Mouse (Mus musculus): ENCODE measurements at regions not wholly inside any gene's neighbourhood (a gene's known extent, or its start where the extent isn't known, plus 50 kb on each side); places are given as distances from the start of the nearest gene placed in this dataset.

- 77% methylated on average over 2 of the region's 2 CpGs for WGBS
- Histone ChIP-seq H3K9ac (no peak overlapping the region), H3K27me3 (replicated peaks) (no peaks in the 10 kb centered on the region), H3K4me2 (replicated peaks) (no peak overlapping the region), H3K4me1 (no peaks in the 10 kb centered on the region), H3K27ac (no peak overlapping the region), H3K36me3 (no peaks in the 10 kb centered on the region), H3K9me3 (no peaks in the 10 kb centered on the region), H3K4me3 (no peak overlapping the region)
- ATAC-seq (ENCODE audit: low FRiP score, low read depth) = no peak
These were observed 206.3 kb upstream of the Cdyl start for GRCm38 (mm10) chr13:35453222-35453914.

- Histone ChIP-seq H3K36me3 (no peaks in the 10 kb centered on the region), H3K4me3 (no peak overlapping the region), H3K27me3 (replicated peaks) (no peaks in the 10 kb centered on the region), H3K4me1 (no peaks in the 10 kb centered on the region), H3K27ac (no peak overlapping the region), H3K4me2 (replicated peaks) (no peak overlapping the region), H3K9ac (no peak overlapping the region), H3K9me3 (no peaks in the 10 kb centered on the region)
- WGBS = 80% methylated on average over 1 of the region's 1 CpGs
- ATAC-seq (ENCODE audit: low FRiP score, low read depth) = no peak
These were observed 199.6 kb upstream of the Cdyl start for GRCm38 (mm10) chr13:35460051-35460450.

- Histone ChIP-seq H3K36me3 (no peaks in the 10 kb centered on the region), H3K4me2 (replicated peaks) (no peak overlapping the region), H3K27ac (no peak overlapping the region), H3K9ac (no peak overlapping the region), H3K27me3 (replicated peaks) (no peaks in the 10 kb centered on the region), H3K9me3 (no peaks in the 10 kb centered on the region), H3K4me3 (no peak overlapping the region), H3K4me1 (no peaks in the 10 kb centered on the region)
- 85% methylated on average over 1 of the region's 1 CpGs for whole genome bisulfite sequencing
- ATAC-seq (ENCODE audit: low FRiP score, low read depth) = no peak
These were observed 196.4 kb upstream of the Cdyl start for GRCm38 (mm10) chr13:35463231-35463630.

- H3K4me2 ChIP-seq (replicated peaks) = no peak overlapping the region
- no peak overlapping the region for H3K9ac ChIP-seq
- H3K9me3 ChIP-seq = no peaks in the 10 kb centered on the region
- 89% methylated on average over 2 of the region's 2 CpGs for WGBS
- no peaks in the 10 kb centered on the region for H3K27me3 ChIP-seq (replicated peaks)
- H3K4me3 ChIP-seq = no peak overlapping the region
- no peak for ATAC-seq (ENCODE audit: low FRiP score, low read depth)
- no peaks in the 10 kb centered on the region for H3K4me1 ChIP-seq
- no peak overlapping the region for H3K27ac ChIP-seq
- H3K36me3 ChIP-seq = no peaks in the 10 kb centered on the region
These were observed 195.8 kb upstream of the Cdyl start for GRCm38 (mm10) chr13:35463850-35464249.

- Histone ChIP-seq H3K27ac (no peak overlapping the region), H3K9me3 (no peaks in the 10 kb centered on the region), H3K9ac (no peak overlapping the region), H3K36me3 (no peaks in the 10 kb centered on the region), H3K4me1 (no peaks in the 10 kb centered on the region), H3K27me3 (replicated peaks) (no peaks in the 10 kb centered on the region), H3K4me2 (replicated peaks) (no peak overlapping the region), H3K4me3 (no peak overlapping the region)
- whole genome bisulfite sequencing = 76% methylated on average over 11 of the region's 11 CpGs
- ATAC-seq (ENCODE audit: low FRiP score, low read depth) = no peak
These were observed 190.1 kb upstream of the Cdyl start for GRCm38 (mm10) chr13:35469361-35470198.

- 93% methylated on average over 2 of the region's 2 CpGs for WGBS
- H3K27me3 ChIP-seq (replicated peaks) = no peaks in the 10 kb centered on the region
- ATAC-seq (ENCODE audit: low FRiP score, low read depth) = no peak
- no peak overlapping the region for H3K4me3 ChIP-seq
- no peak overlapping the region for H3K27ac ChIP-seq
- no peak overlapping the region for H3K4me2 ChIP-seq (replicated peaks)
- H3K9me3 ChIP-seq = no peaks in the 10 kb centered on the region
- no peak overlapping the region for H3K9ac ChIP-seq
- no peaks in the 10 kb centered on the region for H3K4me1 ChIP-seq
- no peaks in the 10 kb centered on the region for H3K36me3 ChIP-seq
These were observed 181.4 kb upstream of the Cdyl start for GRCm38 (mm10) chr13:35478226-35478625.

- Histone ChIP-seq H3K9me3 (no peaks in the 10 kb centered on the region), H3K4me1 (no peaks in the 10 kb centered on the region), H3K4me3 (no peak overlapping the region), H3K9ac (no peak overlapping the region), H3K4me2 (replicated peaks) (no peak overlapping the region), H3K27me3 (replicated peaks) (no peaks in the 10 kb centered on the region), H3K36me3 (no peaks in the 10 kb centered on the region), H3K27ac (no peak overlapping the region)
- no peak for ATAC-seq (ENCODE audit: low FRiP score, low read depth)
- WGBS = 88% methylated on average over 4 of the region's 4 CpGs
These were observed 177.3 kb upstream of the Cdyl start for GRCm38 (mm10) chr13:35482340-35482739.

GRCm38 (mm10) chr13:35486125-35486524, 173.5 kb upstream of the Cdyl start:
- H3K36me3 ChIP-seq = no peaks in the 10 kb centered on the region
- H3K27ac ChIP-seq = no peak overlapping the region
- H3K4me2 ChIP-seq (replicated peaks) = no peak overlapping the region
- no peak for ATAC-seq (ENCODE audit: low FRiP score, low read depth)
- 85% methylated on average over 4 of the region's 4 CpGs for whole genome bisulfite sequencing
- no peak overlapping the region for H3K4me3 ChIP-seq
- H3K9ac ChIP-seq = no peak overlapping the region
- no peaks in the 10 kb centered on the region for H3K4me1 ChIP-seq
- no peaks in the 10 kb centered on the region for H3K27me3 ChIP-seq (replicated peaks)
- H3K9me3 ChIP-seq = no peaks in the 10 kb centered on the region

- no peak overlapping the region for H3K9ac ChIP-seq
- no peak for ATAC-seq (ENCODE audit: low FRiP score, low read depth)
- no peak overlapping the region for H3K27ac ChIP-seq
- H3K4me1 ChIP-seq = peaks cover 15% of the 10 kb centered on the region
- no peak overlapping the region for H3K4me3 ChIP-seq
- no peaks in the 10 kb centered on the region for H3K36me3 ChIP-seq
- no peaks in the 10 kb centered on the region for H3K9me3 ChIP-seq
- 93% methylated on average over 2 of the region's 2 CpGs for WGBS
- H3K4me2 ChIP-seq (replicated peaks) = no peak overlapping the region
- no peaks in the 10 kb centered on the region for H3K27me3 ChIP-seq (replicated peaks)
These were observed 159.9 kb upstream of the Cdyl start for GRCm38 (mm10) chr13:35499776-35500175.

- no peak overlapping the region for H3K27ac ChIP-seq
- WGBS = 37% methylated on average over 5 of the region's 5 CpGs
- H3K4me1 ChIP-seq = peaks cover 15% of the 10 kb centered on the region
- no peaks in the 10 kb centered on the region for H3K9me3 ChIP-seq
- H3K27me3 ChIP-seq (replicated peaks) = no peaks in the 10 kb centered on the region
- H3K4me3 ChIP-seq = no peak overlapping the region
- ATAC-seq (ENCODE audit: low FRiP score, low read depth) = no peak
- no peak overlapping the region for H3K9ac ChIP-seq
- no peaks in the 10 kb centered on the region for H3K36me3 ChIP-seq
- H3K4me2 ChIP-seq (replicated peaks) = no peak overlapping the region
These were observed 158.7 kb upstream of the Cdyl start for GRCm38 (mm10) chr13:35500891-35501290.

- no peak; the same call in 1 of the 2 replicates for ATAC-seq (ENCODE audit: low FRiP score, low read depth)
- no peak overlapping the region for H3K27ac ChIP-seq
- no peaks in the 10 kb centered on the region for H3K27me3 ChIP-seq (replicated peaks)
- H3K4me2 ChIP-seq (replicated peaks) = no peak overlapping the region
- no peaks in the 10 kb centered on the region for H3K36me3 ChIP-seq
- no peaks in the 10 kb centered on the region for H3K9me3 ChIP-seq
- no peak overlapping the region for H3K9ac ChIP-seq
- peaks cover 15% of the 10 kb centered on the region for H3K4me1 ChIP-seq
- H3K4me3 ChIP-seq = no peak overlapping the region
- WGBS = 60% methylated on average over 11 of the region's 11 CpGs
These were observed 158.1 kb upstream of the Cdyl start for GRCm38 (mm10) chr13:35501351-35502146.

GRCm38 (mm10) chr13:35502147-35502522, 157.5 kb upstream of the Cdyl start:
- H3K4me2 ChIP-seq (replicated peaks) = no peak overlapping the region
- H3K27me3 ChIP-seq (replicated peaks) = no peaks in the 10 kb centered on the region
- 47% methylated on average over 5 of the region's 5 CpGs for WGBS
- no peak overlapping the region for H3K9ac ChIP-seq
- H3K36me3 ChIP-seq = no peaks in the 10 kb centered on the region
- no peak for ATAC-seq (ENCODE audit: low FRiP score, low read depth)
- H3K27ac ChIP-seq = no peak overlapping the region
- H3K9me3 ChIP-seq = no peaks in the 10 kb centered on the region
- peaks cover 15% of the 10 kb centered on the region for H3K4me1 ChIP-seq
- no peak overlapping the region for H3K4me3 ChIP-seq
